8 mouse cellular contexts compared by ENCODE assay signal in genomic region chr10:80826151-80827062, GRCm38 (mm10). TPM values are rescaled to one million over a fixed set of nuclear protein-coding genes. Genes with fewer than 3 reads are reported as not detected.
DNase-seq lines count a peak whose midpoint lies in the region; ATAC-seq and TF ChIP-seq lines count a peak whose summit lies in the region.

Gene Oaz1 (plus strand): TSS chr10:80826656.

- no peak for TF ChIP-seq CTCF in Patski (IDR thresholded peaks at IDR 0.05)

- peak within 1 kb of the TSS; percentile 100 for H3K4me2 ChIP-seq in hindbrain, embryonic 13.5 days

- WGBS in hindbrain, embryonic 13.5 days, result under 1% methylated on average over 82 of the region's 82 CpGs

- DNase-seq in Patski (ENCODE audit: low read depth, low spot score), result peak; percentile 97
- DNase-seq in cerebellum, postnatal 14 days, result peak; percentile 99
- peak; percentile 99 to 100 for DNase-seq in frontal cortex, postnatal 14 days (ENCODE audit: low spot score in 2 of 2)
- peak; percentile 93 to 94 for DNase-seq in layer of hippocampus, postnatal 25 days (ENCODE audit: extremely low spot score in 1 of 2, low spot score in 1 of 2)
- DNase-seq in lung, postnatal 25 days (ENCODE audit: low spot score), result peak; percentile 100
- DNase-seq in retina, embryonic 14.5 days (ENCODE audit: low spot score), result peak; percentile 100
- peak; percentile 99 for DNase-seq in thymus, postnatal 4 days

- peaks cover 34% of the 10 kb centered on the region for H3K4me1 ChIP-seq in hindbrain, embryonic 13.5 days (replicated peaks)

- H3K27ac ChIP-seq in hindbrain, embryonic 13.5 days, result peak within 1 kb of the TSS; percentile 96

- H3K9ac ChIP-seq in hindbrain, embryonic 13.5 days, result peak within 1 kb of the TSS; percentile 92

- no peaks in the 10 kb centered on the region for H3K27me3 ChIP-seq in Patski
- H3K27me3 ChIP-seq in hindbrain, embryonic 13.5 days, result no peaks in the 10 kb centered on the region

- peak; percentile 92 for ATAC-seq in Patski
- ATAC-seq in hindbrain, embryonic 13.5 days (ENCODE audit: low FRiP score), result peak; percentile 98

- peak within 1 kb of the TSS; percentile 80 for H3K4me3 ChIP-seq in hindbrain, embryonic 13.5 days

- in situ Hi-C loops in Patski (cut with MboI; ENCODE audit: low pct_unique_long_range_greater_than_20kb), result no loop called here

- CTCF ChIA-PET in Patski (lab: Charles Lee), result no interaction called here

- POLR2A ChIA-PET in Patski (lab: Charles Lee), result interaction anchor here (0.6 to 0.9 kb wide), 3 partner anchors 9 to 29 kb away, joined by 3 to 5 read pairs (median 3); partner anchors contain the start of genes Lsm7 and Sppl2b

- H3K36me3 ChIP-seq in hindbrain, embryonic 13.5 days, result peaks cover 28% of the 10 kb centered on the region

- H3K9me3 ChIP-seq in hindbrain, embryonic 13.5 days, result no peaks in the 10 kb centered on the region

RNA-seq across cellular contexts. Expression of gene Oaz1, which starts in this region (rescaled TPM):
- 618 TPM for polyA plus RNA-seq in Patski (2021)
- 1,227 and 1,240 TPM in 2 replicates for polyA plus RNA-seq in hindbrain, embryonic 13.5 days (2015; fragmentation: Nextera tagmentation; extraction: Ambion mirVana)
- total RNA-seq in layer of hippocampus, postnatal 25 days (2021), result 100 to 1,000 TPM; 491 to 550 TPM

Comparison
In these comparisons a context has a peak if more than half of its experiments do, and no peak if none do; other contexts are left out.
1. Peak in every context shown above with its lines: DNase-seq, ATAC-seq, H3K4me3 ChIP-seq and H3K27ac ChIP-seq.